Mouse (Mus musculus) lung, postnatal 0 days (tissue): ENCODE results near the gene Fbn1.

Experiments
- CTCF ChIP-seq: IDR thresholded peaks from 2 replicates; pipeline ENCODE4 v1.5.1; 2016; ENCODE audit warnings: antibody characterized with exemption, mild to moderate bottlenecking
- EP300 ChIP-seq: IDR thresholded peaks from 2 replicates; pipeline ENCODE4 v1.6.1; 2016; ENCODE audit warnings: antibody characterized with exemption, mild to moderate bottlenecking, control low read depth

GRCm38 (mm10) chr2:125459087-125459486, 48.7 kb downstream of the Fbn1 start:
- no peak for TF ChIP-seq CTCF
- no peak for TF ChIP-seq EP300
